Comparison of ENCODE assay signal across 13 mouse cellular contexts in genomic region chr5:75900231-75900920, GRCm38 (mm10).
DNase-seq lines count a peak whose midpoint lies in the region; ATAC-seq and TF ChIP-seq lines count a peak whose summit lies in the region.
"Had no signal": no experiment of that assay in that cellular context is flagged by ENCODE, and none has a peak within 500 bp of the region (broad histone marks: within the 10 kb centered on the region; RNA-seq: fewer than 3 reads in every experiment).

No protein-coding gene starts in this region.

- peak overlapping the region; percentile 9 for H3K27ac ChIP-seq in gastrocnemius, adult 2 months
- H3K27ac ChIP-seq: hindbrain, embryonic 14.5 days; limb, embryonic 15.5 days; midbrain, embryonic 15.5 days had no signal

- intact Hi-C loops in gastrocnemius, adult 2 months (cut with DNase I): no loop called here

- no peak for ATAC-seq in megakaryocyte, adult 5-6 weeks (ENCODE audit: poor library complexity, severe bottlenecking)
- ATAC-seq: midbrain, embryonic 15.5 days had no signal

- H3K4me3 ChIP-seq in gastrocnemius, adult 2 months: no peak overlapping the region
- H3K4me3 ChIP-seq: limb, embryonic 15.5 days; midbrain, embryonic 15.5 days had no signal

- no peak for DNase-seq in gastrocnemius, adult 2 months
- DNase-seq in gastrocnemius, postnatal 4 days (ENCODE audit: low spot score in 2 of 2): no peak
- DNase-seq in urinary bladder, postnatal 14 days (ENCODE audit: low spot score): peak; percentile 37
- DNase-seq in urinary bladder, adult 2 months (ENCODE audit: low spot score): no peak
- peak; percentile 22 for DNase-seq in kidney, postnatal 14 days
- no peak for DNase-seq in cerebellum, adult 9-10 months
- DNase-seq in frontal cortex, adult 2 months (ENCODE audit: extremely low spot score in 1 of 2, low spot score in 1 of 2): no peak
- DNase-seq: layer of hippocampus, adult 9-11 months; thymus, postnatal 14 days had no signal

- TF ChIP-seq CTCF in gastrocnemius, adult 2 months (IDR thresholded peaks at IDR 0.05): no peak

Comparison
In these comparisons a context has a peak if more than half of its experiments do, and no peak if none do; other contexts are left out.
1. DNase-seq: peak in urinary bladder, postnatal 14 days (single experiment) and kidney, postnatal 14 days (single experiment); none in gastrocnemius, adult 2 months (single experiment), gastrocnemius, postnatal 4 days (0 of 2), urinary bladder, adult 2 months (single experiment), cerebellum, adult 9-10 months (single experiment) and frontal cortex, adult 2 months (0 of 2).